ENCODE assay signal across 8 mouse cellular contexts in the genomic region with DNA sequence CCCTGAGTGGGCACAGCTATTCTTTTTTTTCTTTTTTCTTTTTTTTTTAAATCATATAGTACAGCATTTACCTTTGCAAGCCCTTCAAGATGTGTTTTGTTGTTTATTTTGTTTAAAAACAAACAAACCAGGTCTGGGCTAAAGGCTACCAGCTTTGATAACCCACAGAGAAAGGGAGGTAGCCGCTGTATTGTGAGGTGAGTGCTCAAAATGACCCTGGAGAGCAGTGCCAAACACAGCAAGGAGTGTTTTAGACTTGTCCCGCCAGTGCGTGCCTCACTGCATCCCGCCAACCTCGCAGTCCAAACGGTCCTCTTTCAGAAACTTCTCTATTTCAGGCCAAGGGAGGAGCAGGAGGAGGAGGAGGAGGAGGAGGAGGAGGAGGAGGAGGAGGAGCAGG.
DNase-seq lines count a peak whose midpoint lies in the region; ATAC-seq and TF ChIP-seq lines count a peak whose summit lies in the region.

No protein-coding gene starts in this region.

- H3K4me2 ChIP-seq in kidney, embryonic 16.5 days (replicated peaks; ENCODE audit: low read depth, low read length), result no peak overlapping the region
- no peak overlapping the region for H3K4me2 ChIP-seq in kidney, embryonic 14.5 days (replicated peaks; ENCODE audit: low read depth, low read length)
- no peak overlapping the region for H3K4me2 ChIP-seq in intestine, postnatal 0 days (replicated peaks; ENCODE audit: low read depth)
- no peak overlapping the region for H3K4me2 ChIP-seq in hindbrain, embryonic 13.5 days

- peaks cover 23% of the 10 kb centered on the region for H3K4me1 ChIP-seq in kidney, embryonic 16.5 days (ENCODE audit: insufficient read depth, low read length)
- H3K4me1 ChIP-seq in kidney, embryonic 14.5 days (ENCODE audit: control insufficient read depth, insufficient read depth, low read length), result peaks cover 16% of the 10 kb centered on the region
- peaks cover 29% of the 10 kb centered on the region for H3K4me1 ChIP-seq in brown adipose tissue, adult 24 weeks (ENCODE audit: control insufficient read depth, insufficient read depth, insufficient read length, low read length)
- peaks cover 7% of the 10 kb centered on the region; the same call in 1 of the 2 replicates for H3K4me1 ChIP-seq in intestine, postnatal 0 days (replicated peaks; ENCODE audit: control insufficient read depth, insufficient read depth, low read length)
- peaks cover 53% of the 10 kb centered on the region for H3K4me1 ChIP-seq in megakaryocyte, embryonic 14.5 days
- H3K4me1 ChIP-seq in hindbrain, embryonic 13.5 days (replicated peaks), result peaks cover 5% of the 10 kb centered on the region; the same call in 1 of the 2 replicates

- H3K4me3 ChIP-seq in kidney, embryonic 16.5 days (ENCODE audit: low read length), result no peak overlapping the region
- H3K4me3 ChIP-seq in kidney, embryonic 14.5 days (ENCODE audit: low read length), result no peak overlapping the region
- no peak overlapping the region for H3K4me3 ChIP-seq in brown adipose tissue, adult 24 weeks (ENCODE audit: insufficient read depth, low read depth, low read length)
- H3K4me3 ChIP-seq in intestine, postnatal 0 days (ENCODE audit: low read depth, low read length), result no peak overlapping the region
- H3K4me3 ChIP-seq in megakaryocyte, embryonic 14.5 days (replicated peaks), result peak overlapping the region; percentile 60
- H3K4me3 ChIP-seq in hindbrain, embryonic 13.5 days, result no peak overlapping the region

- intact Hi-C loops in left cerebral cortex, postnatal 10 days (cut with DNase I), result loop anchor here (5.0 to 10.0 kb wide), 2 partner anchors 155 to 172 kb away; no protein-coding TSS in a partner anchor

- no peak for DNase-seq in thymus, adult 18-20 months
- DNase-seq in left cerebral cortex, postnatal 10 days (ENCODE audit: extremely low spot score in 1 of 2, low spot score in 2 of 2), result no peak

- no peak for ATAC-seq in kidney, embryonic 16.5 days (ENCODE audit: low FRiP score, low TSS enrichment)
- no peak for ATAC-seq in kidney, embryonic 14.5 days (ENCODE audit: low FRiP score, low TSS enrichment)
- no peak; the same call in 1 of the 2 replicates for ATAC-seq in intestine, postnatal 0 days
- no peak for ATAC-seq in hindbrain, embryonic 13.5 days (ENCODE audit: low FRiP score)

- H3K9ac ChIP-seq in kidney, embryonic 16.5 days (replicated peaks; ENCODE audit: low read length), result no peak overlapping the region
- no peak overlapping the region for H3K9ac ChIP-seq in kidney, embryonic 14.5 days (ENCODE audit: low read depth, low read length)
- no peak overlapping the region for H3K9ac ChIP-seq in intestine, postnatal 0 days (ENCODE audit: low read depth, low read length)
- no peak overlapping the region for H3K9ac ChIP-seq in hindbrain, embryonic 13.5 days

- H3K36me3 ChIP-seq in kidney, embryonic 16.5 days (ENCODE audit: insufficient read depth, low read length), result no peaks in the 10 kb centered on the region
- no peaks in the 10 kb centered on the region for H3K36me3 ChIP-seq in kidney, embryonic 14.5 days (ENCODE audit: control insufficient read depth, insufficient read depth, low read length)
- no peaks in the 10 kb centered on the region for H3K36me3 ChIP-seq in intestine, postnatal 0 days (ENCODE audit: control insufficient read depth, insufficient read depth)
- no peaks in the 10 kb centered on the region for H3K36me3 ChIP-seq in megakaryocyte, embryonic 14.5 days (replicated peaks; ENCODE audit: low read length)
- H3K36me3 ChIP-seq in hindbrain, embryonic 13.5 days, result no peaks in the 10 kb centered on the region

- no peak for TF ChIP-seq CTCF in intestine, postnatal 0 days (IDR thresholded peaks at IDR 0.05; ENCODE audit: low read depth)

- no peaks in the 10 kb centered on the region for H3K27me3 ChIP-seq in kidney, embryonic 16.5 days (ENCODE audit: insufficient read depth, low read length)
- H3K27me3 ChIP-seq in kidney, embryonic 14.5 days (ENCODE audit: control insufficient read depth, insufficient read depth, low read length), result no peaks in the 10 kb centered on the region
- no peaks in the 10 kb centered on the region for H3K27me3 ChIP-seq in intestine, postnatal 0 days (replicated peaks; ENCODE audit: control insufficient read depth, insufficient read depth, low read length)
- H3K27me3 ChIP-seq in megakaryocyte, embryonic 14.5 days (replicated peaks), result peaks cover 13% of the 10 kb centered on the region
- H3K27me3 ChIP-seq in hindbrain, embryonic 13.5 days, result no peaks in the 10 kb centered on the region

- 0 out of 2 replicates have a peak, but pooled peaks cover 5% of the 10 kb centered on the region for H3K9me3 ChIP-seq in kidney, embryonic 16.5 days (ENCODE audit: low read length)
- no peaks in the 10 kb centered on the region for H3K9me3 ChIP-seq in kidney, embryonic 14.5 days (ENCODE audit: control insufficient read depth, low read length)
- H3K9me3 ChIP-seq in intestine, postnatal 0 days (ENCODE audit: control insufficient read depth), result no peaks in the 10 kb centered on the region
- no peaks in the 10 kb centered on the region for H3K9me3 ChIP-seq in megakaryocyte, embryonic 14.5 days
- H3K9me3 ChIP-seq in hindbrain, embryonic 13.5 days, result no peaks in the 10 kb centered on the region

- peak overlapping the region; percentile 73 for H3K27ac ChIP-seq in kidney, embryonic 16.5 days (ENCODE audit: low read length)
- no peak overlapping the region for H3K27ac ChIP-seq in kidney, embryonic 14.5 days (ENCODE audit: low read depth, low read length)
- peak overlapping the region; percentile 69 for H3K27ac ChIP-seq in brown adipose tissue, adult 24 weeks (replicated peaks; ENCODE audit: low read depth, low read length)
- peak overlapping the region; percentile 90 for H3K27ac ChIP-seq in intestine, postnatal 0 days (ENCODE audit: low read depth, low read length)
- H3K27ac ChIP-seq in hindbrain, embryonic 13.5 days, result no peak overlapping the region

- WGBS in kidney, embryonic 16.5 days, result 29% methylated on average over 6 of the region's 6 CpGs
- WGBS in kidney, embryonic 14.5 days, result 47% methylated on average over 6 of the region's 6 CpGs
- WGBS in intestine, postnatal 0 days, result 36% methylated on average over 6 of the region's 6 CpGs
- WGBS in hindbrain, embryonic 13.5 days, result 55% methylated on average over 6 of the region's 6 CpGs

Comparison
In these comparisons a context has a peak if more than half of its experiments do, and no peak if none do; other contexts are left out.
1. H3K27ac ChIP-seq: peak in kidney, embryonic 16.5 days (single experiment), brown adipose tissue, adult 24 weeks (single experiment) and intestine, postnatal 0 days (single experiment); none in kidney, embryonic 14.5 days (single experiment) and hindbrain, embryonic 13.5 days (single experiment).